Mouse (Mus musculus) left cerebral cortex, postnatal 14 days (tissue): ENCODE measurements around the gene Plb1. TPM values are rescaled to one million over a fixed set of nuclear protein-coding genes. Genes with fewer than 3 reads are reported as not detected.

Experiments used
- DNase-seq, 2 experiments: peaks; one replicate each; pipeline ENCODE4 v3.0.0; 2021 to 2022; ENCODE audit warnings: low spot score in 2 of 2, mixed read lengths in 1 of 2
- intact Hi-C: fragments of 180-260 bp; cut with DNase I; formaldehyde crosslinking; loops from one replicate; pipeline ENCODE4 v1.15.1; 2025
- total RNA-seq, 2 experiments: library from RNA; stranded (reverse); gene quantifications; 2 replicates each; pipeline ENCODE4 v1.2.3; 2021

The Plb1 gene
- total RNA-seq, 2 experiments from 2014 or later, result 2.7 to 6.3 TPM

GRCm38 (mm10) chr5:32239337-32239736 is 6.8 kb downstream of the Plb1 start:
- intact Hi-C loops, result no loop called here
- no peak for DNase-seq

DNA sequence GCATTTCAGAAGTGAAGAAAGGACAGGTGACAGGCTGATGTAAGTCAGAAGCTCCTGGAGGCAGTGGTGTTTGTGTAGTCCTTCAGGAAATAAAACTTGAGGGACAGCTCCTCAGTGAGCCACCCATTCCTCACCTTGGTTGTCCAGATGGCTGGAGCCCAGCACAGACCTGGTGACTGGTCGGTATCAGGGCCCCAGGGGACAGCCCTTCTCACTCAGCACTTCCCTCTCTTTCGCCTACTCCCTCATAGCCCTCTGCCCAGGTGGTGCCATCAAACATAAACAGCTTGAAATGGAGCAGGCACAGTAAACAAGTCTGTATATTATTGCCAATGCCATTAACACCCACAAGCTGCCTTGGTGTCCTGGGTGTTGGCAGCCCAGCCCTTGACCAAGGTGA is 8.2 kb downstream of the Plb1 start:
- DNase-seq, result no peak
- intact Hi-C loops, result no loop called here

DNA sequence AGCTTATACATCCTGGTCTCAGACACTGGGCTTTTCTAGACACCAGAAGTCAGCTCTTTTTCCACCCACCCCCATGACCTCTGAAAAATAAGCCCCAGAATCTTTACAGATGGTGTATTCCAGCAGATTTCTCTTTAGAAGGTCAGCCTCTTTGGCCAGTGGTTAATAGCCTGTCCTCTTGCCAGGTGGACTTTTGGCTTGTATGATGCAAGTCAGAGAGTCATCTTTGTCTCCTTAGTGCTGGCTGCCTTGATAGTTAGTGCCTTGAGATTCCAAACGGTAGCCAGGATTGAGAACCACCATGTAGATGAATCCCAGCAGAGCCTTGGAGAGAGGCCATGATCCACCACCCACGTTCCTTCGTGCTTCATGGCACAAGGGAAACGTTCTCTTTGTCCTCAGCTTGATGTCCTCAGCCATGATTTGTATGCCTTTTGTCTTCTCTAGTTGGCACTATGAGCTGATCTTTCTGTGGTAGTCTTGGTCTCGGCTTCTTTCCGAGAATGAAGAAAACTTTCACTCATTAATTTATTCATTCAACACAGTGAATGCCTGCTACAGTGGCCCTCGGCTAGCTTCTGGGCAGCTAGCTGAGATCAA is 10.9 kb downstream of the Plb1 start:
- intact Hi-C loops, result no loop called here
- no peak for DNase-seq

GRCm38 (mm10) chr5:32245385-32245784 is 12.9 kb downstream of the Plb1 start:
- DNase-seq, result peak; percentile 25 to 58
- intact Hi-C loops, result no loop called here

DNA sequence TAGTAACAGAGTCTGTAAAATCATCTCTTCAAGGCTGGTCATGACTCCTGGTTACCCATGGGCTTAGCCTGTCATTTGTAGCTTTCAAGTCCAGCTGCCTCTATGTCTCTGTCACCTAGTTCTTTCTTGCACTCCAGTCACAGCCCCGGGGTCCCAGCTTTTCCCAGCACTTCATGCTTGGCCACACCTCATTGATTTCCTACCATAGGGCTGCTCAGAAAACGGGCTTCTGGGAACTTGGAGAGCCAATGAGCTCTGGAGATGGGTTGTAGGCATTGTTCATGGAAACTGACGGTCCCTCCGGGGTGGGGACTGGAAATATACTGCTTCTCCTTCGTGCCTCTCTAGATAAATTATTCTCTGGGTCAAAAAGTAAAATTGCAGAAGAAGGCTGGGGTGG is 28.2 kb downstream of the Plb1 start:
- intact Hi-C loops, result no loop called here
- no peak for DNase-seq

DNA sequence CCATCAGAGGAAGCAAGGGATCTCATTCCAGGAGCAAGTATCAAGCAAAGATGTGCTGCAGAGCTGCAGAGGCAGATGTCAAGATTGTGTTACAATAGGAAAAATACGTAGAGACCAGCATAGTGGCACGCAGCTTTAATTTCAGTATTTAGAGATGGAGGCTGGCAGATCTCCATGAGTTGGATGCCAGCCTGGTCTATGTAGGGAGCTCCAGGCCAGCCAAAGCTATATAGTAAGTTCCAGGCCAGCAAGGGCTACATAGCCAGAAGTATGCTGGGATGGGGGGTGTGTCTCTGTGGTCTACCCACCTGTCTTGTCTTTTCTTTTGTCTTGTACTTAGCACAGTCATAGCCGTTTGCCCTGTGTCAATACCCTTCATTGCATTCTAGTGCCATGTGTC is 28.7 kb downstream of the Plb1 start:
- intact Hi-C loops, result no loop called here
- DNase-seq, result no peak

GRCm38 (mm10) chr5:32262534-32262933 is 30.0 kb downstream of the Plb1 start:
- intact Hi-C loops, result no loop called here
- no peak for DNase-seq

- DNase-seq, result peak; percentile 44 to 48
Observed at GRCm38 (mm10) chr5:32272502-32272901, 40.0 kb downstream of the Plb1 start.

DNA sequence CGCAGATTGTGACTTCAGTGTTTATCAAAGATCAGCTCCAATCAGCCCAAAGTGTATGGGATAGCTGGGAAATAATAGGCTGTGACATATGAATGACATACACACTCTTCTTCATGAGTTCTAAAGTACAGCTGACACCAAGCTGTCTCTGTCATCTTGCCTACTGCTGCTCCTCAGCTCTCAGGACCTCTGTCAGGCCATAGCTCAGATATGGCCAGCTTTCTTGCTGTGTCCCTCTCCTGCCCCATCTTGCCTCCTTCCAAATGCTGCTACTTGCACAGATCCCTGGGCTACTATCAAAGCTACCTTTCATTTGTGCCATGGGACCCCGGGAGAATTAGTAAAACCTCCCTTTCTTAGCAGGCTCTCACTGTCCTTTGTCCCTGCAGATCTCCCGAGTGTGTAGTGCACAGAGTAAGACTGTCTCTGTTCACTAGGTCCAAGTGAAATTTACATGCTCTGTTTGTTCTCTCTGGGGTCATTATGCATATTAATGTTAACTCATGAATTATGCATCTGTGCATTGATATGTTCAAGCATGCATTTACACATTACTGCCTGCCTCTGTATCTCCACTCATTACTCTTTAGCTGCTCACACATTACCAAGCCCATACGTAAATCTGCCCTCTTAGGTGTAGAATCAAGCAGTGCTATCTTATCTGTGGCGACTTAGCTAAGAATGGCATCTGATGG is 45.6 kb downstream of the Plb1 start:
- no peak for DNase-seq
- intact Hi-C loops, result no loop called here

More at GRCm38 (mm10) chr5:32272502-32272901, 40.0 kb downstream of the Plb1 start:
- intact Hi-C loops, result no loop called here

DNA sequence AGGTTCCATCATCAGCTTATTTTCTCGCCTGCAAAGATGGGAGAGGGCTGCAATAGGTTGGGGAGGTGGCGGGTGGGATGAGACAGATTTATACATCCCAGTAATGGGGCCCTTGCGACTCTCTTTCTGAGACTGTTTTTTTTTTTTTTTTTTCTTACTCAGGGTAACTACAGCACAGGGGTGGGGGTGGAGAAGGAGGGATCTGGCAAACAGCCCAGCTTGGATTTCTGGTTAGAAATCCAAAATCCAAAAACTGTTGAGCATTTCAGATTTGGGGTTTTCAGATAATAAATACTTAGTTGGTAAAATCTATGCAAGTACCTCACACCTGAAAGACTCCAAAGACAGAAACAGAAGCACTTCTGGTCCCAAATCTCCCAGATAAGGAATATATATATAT is 47.6 kb downstream of the Plb1 start:
- peak in 1 of 2 experiments; percentile 17 for DNase-seq
- intact Hi-C loops, result no loop called here

DNA sequence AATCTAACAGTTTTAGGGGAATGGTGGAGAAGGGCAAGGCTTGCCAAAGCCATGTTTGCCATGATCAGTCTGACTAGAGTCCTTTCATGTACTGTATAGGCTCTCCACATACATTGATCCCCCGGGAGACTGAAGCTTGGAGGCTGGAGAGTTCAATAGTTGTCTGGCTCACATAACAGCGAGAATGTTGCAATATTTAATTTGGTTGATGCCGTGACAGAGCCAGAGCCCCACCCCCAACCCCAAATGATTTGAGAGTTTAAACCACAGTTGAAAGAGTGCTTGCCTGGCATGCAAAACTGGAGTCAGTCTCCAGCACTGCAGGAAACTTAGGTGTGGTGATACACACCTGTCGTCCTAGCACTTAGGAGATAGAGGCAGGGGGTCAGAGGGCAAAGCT is 49.8 kb downstream of the Plb1 start:
- DNase-seq, result no peak
- intact Hi-C loops, result no loop called here

GRCm38 (mm10) chr5:32283457-32283856 is 50.9 kb downstream of the Plb1 start:
- intact Hi-C loops, result no loop called here
- no peak for DNase-seq

DNA sequence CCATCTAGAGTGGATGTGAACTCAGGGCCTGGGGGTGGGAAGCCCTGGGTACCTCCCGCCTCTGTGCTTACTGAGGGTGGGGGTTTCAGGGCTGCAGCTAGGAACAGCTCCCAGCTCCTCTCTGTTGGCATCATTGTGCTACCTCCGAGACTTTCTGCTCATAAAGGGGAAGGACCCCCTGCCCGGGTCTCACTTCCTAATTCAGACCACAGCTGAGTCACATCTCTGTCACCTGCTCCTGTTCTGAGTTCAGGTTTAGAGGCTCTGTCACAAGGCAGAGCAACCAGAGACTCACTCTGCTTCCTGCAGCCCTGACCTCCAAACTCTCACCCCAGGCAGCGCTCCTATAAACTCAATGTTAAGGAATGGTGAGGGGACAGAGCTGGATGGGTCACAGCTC is 53.8 kb downstream of the Plb1 start:
- no peak for DNase-seq
- intact Hi-C loops, result no loop called here

- intact Hi-C loops, result no loop called here
- DNase-seq, result no peak
Observed at GRCm38 (mm10) chr5:32288021-32288420, 55.5 kb downstream of the Plb1 start.

- intact Hi-C loops, result no loop called here
- no peak for DNase-seq
Observed at GRCm38 (mm10) chr5:32291316-32291715, 58.8 kb downstream of the Plb1 start.

- peak; percentile 66 to 68 for DNase-seq
- intact Hi-C loops, result loop anchor here (10.0 kb wide), 2 partner anchors 88 to 738 kb away; no protein-coding TSS in a partner anchor
Observed at GRCm38 (mm10) chr5:32302991-32303921, 70.7 kb downstream of the Plb1 start.

GRCm38 (mm10) chr5:32307106-32307505 is 74.6 kb downstream of the Plb1 start:
- DNase-seq, result no peak

GRCm38 (mm10) chr5:32308647-32309046 is 76.1 kb downstream of the Plb1 start:
- no peak for DNase-seq
- intact Hi-C loops, result loop anchor here (10.0 kb wide), 2 partner anchors 94 to 744 kb away; no protein-coding TSS in a partner anchor

More at GRCm38 (mm10) chr5:32307106-32307505, 74.6 kb downstream of the Plb1 start:
- intact Hi-C loops, result loop anchor here (10.0 kb wide), 2 partner anchors 92 to 742 kb away; no protein-coding TSS in a partner anchor

- intact Hi-C loops, result loop anchor here (10.0 kb wide), 2 partner anchors 95 to 745 kb away; no protein-coding TSS in a partner anchor
- DNase-seq, result peak in 1 of 2 experiments; percentile 13
Observed at GRCm38 (mm10) chr5:32309714-32310113, 77.2 kb downstream of the Plb1 start.

- DNase-seq, result no peak
- intact Hi-C loops, result no loop called here
Observed at GRCm38 (mm10) chr5:32310802-32311201, 78.3 kb downstream of the Plb1 start.
